Mouse (Mus musculus) heart, embryonic 16.5 days (tissue): ENCODE measurements at regions not wholly inside any gene's neighbourhood (a gene's known extent, or its start where the extent isn't known, plus 50 kb on each side); places are given as distances from the start of the nearest gene placed in this dataset.
A peak's percentile ranks its signal among the peaks of the same experiment; 100 is the strongest.

Experiments
- ATAC-seq: fragments of 200-750 bp; cut with Nextera tagmentation; replicated peaks from 2 replicates; pipeline ENCODE4 v1.8.0; 2017; ENCODE audit warnings: moderate number of reproducible peaks; ENCODE audit not compliant: insufficient read depth, low FRiP score; ENCODE audit errors: extremely low read depth
- H3K27ac ChIP-seq: fragments of 300-500 bp; sonication (generic); 2 replicates; pipeline ENCODE4 v1.5.1; 2014; ENCODE audit warnings: mild to moderate bottlenecking, low read length, control low read depth, moderate library complexity
- H3K27me3 ChIP-seq: fragments of 300-500 bp; sonication (generic); 2 replicates; pipeline ENCODE4 v1.6.1; 2014; ENCODE audit warnings: low read length, mixed read lengths; ENCODE audit not compliant: control insufficient read depth, insufficient read depth
- H3K36me3 ChIP-seq: fragments of 300-500 bp; sonication (generic); 2 replicates; pipeline ENCODE4 v1.6.1; 2014; ENCODE audit not compliant: control insufficient read depth, insufficient read depth
- H3K4me1 ChIP-seq: fragments of 300-500 bp; sonication (generic); 2 replicates; pipeline ENCODE4 v1.6.1; 2014; ENCODE audit warnings: low read length, mixed read lengths; ENCODE audit not compliant: control insufficient read depth, insufficient read depth
- H3K4me2 ChIP-seq: fragments of 300-500 bp; sonication (generic); 2 replicates; pipeline ENCODE4 v1.6.1; 2014; ENCODE audit warnings: low read depth, mild to moderate bottlenecking, control low read depth, low read length
- H3K4me3 ChIP-seq: fragments of 300-500 bp; sonication (generic); 2 replicates; pipeline ENCODE4 v1.5.1; 2014; ENCODE audit warnings: mild to moderate bottlenecking, control low read depth, low read length
- H3K9ac ChIP-seq: fragments of 300-500 bp; sonication (generic); 2 replicates; pipeline ENCODE4 v1.6.1; 2014; ENCODE audit warnings: low read length, control low read depth
- H3K9me3 ChIP-seq: fragments of 300-500 bp; sonication (generic); replicated peaks from 2 replicates; pipeline ENCODE4 v1.6.1; 2016; ENCODE audit warnings: low read length; ENCODE audit not compliant: control insufficient read depth
- WGBS: fragments of 180-500 bp; shearing (Covaris S2); extraction: QIAGEN DNeasy Blood & Tissue Kit; methylation state at CpG from one replicate; pipeline ENCODE4 v1.1.7; 2014; 5-methylcytosine and 5-hydroxymethylcytosine counted together

DNA sequence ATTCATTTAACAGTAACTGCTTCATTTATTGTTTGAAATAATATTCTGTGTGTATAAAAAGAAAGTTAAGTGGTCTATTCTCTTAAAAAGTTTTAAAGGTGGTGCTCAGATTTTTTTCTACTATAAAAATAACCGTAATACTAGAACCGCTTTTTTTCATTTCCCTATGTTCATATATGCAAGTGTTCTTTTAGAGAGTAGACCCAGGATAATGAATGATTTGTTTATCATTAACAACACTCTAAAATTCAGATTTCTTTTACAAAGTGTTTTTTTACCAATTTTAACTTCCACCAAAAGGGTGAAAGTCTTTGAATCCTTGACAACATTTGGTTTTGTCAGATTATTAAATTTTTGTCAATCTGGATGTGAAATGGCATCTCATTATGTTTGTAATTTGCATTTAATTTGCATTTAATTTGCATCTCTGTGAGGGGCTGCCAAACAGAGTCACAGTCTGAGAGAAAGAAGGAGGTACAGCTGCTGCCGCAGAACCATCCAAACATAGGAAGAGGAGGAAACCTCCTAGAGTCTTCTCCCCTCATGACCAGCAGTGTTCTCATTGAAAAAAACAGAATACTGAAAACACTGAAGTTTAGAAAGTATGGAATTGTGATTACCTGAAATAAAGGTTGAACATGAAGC lies 310.4 kb upstream of the Robo1 start:
- Histone ChIP-seq H3K27me3 (no peaks in the 10 kb centered on the region), H3K4me2 (no peak overlapping the region), H3K9ac (no peak overlapping the region), H3K27ac (no peak overlapping the region), H3K4me1 (no peaks in the 10 kb centered on the region), H3K36me3 (no peaks in the 10 kb centered on the region), H3K9me3 (no peaks in the 10 kb centered on the region), H3K4me3 (no peak overlapping the region)
- WGBS: 89% methylated on average over 3 of the region's 3 CpGs
- no peak for ATAC-seq

DNA sequence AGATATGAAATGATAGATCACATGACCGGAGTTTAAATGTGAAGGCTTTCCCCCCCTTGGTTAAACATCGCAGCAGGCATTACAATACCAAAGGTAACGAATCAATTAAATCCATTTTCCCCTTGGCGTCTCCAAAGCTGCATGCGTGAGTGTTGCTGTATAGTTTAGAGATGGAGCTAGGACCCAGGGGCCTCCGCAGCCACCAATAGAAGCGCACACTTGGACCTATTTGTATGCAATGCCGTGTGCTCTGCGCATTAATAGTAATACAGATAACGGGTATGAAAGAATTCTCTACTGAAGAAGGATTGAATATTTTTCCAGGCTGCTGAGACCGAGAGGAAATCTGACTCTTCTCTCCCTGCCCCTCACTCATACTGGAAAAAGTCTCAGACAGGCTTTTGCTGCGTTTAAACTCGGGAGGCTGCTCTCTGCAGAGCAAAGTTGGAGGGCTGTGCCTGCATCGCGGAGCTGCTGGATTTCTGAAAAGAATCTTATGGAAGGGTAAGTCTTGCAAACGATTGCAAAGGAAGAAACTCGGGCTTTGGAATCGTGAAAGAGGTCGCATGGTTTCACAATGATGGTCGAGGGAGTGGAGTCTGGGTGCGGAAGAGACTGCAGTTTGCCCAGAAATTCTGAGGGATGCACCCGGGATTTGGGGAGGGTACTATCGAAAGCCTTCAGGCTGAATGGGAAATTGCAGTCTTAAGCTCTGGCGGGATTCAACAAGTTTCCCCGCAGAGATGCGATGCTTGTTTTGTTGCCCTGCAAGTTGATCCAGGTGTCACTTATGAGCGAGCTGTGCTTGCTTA lies 280.5 kb upstream of the Robo1 start:
- H3K4me1 ChIP-seq: peaks cover 12% of the 10 kb centered on the region
- H3K36me3 ChIP-seq: no peaks in the 10 kb centered on the region
- ATAC-seq: 0 out of 2 replicates have a peak, but pooled peaks have one; percentile 52
- WGBS: 4% methylated on average over 27 of the region's 27 CpGs
- H3K9me3 ChIP-seq: no peaks in the 10 kb centered on the region
- no peak overlapping the region for H3K27ac ChIP-seq
- peak overlapping the region; percentile 60 for H3K4me3 ChIP-seq
- H3K27me3 ChIP-seq: peaks cover 17% of the 10 kb centered on the region
- H3K4me2 ChIP-seq: peak overlapping the region; percentile 95
- H3K9ac ChIP-seq: no peak overlapping the region; the same call in 1 of the 2 replicates

- Histone ChIP-seq H3K27me3 (peaks cover 17% of the 10 kb centered on the region), H3K4me2 (peak overlapping the region; percentile 95), H3K27ac (no peak overlapping the region), H3K9me3 (no peaks in the 10 kb centered on the region), H3K4me1 (peaks cover 12% of the 10 kb centered on the region), H3K36me3 (no peaks in the 10 kb centered on the region), H3K9ac (peak overlapping the region; percentile 12; the same call in 1 of the 2 replicates), H3K4me3 (peak overlapping the region; percentile 60)
- WGBS: 7% methylated on average over 6 of the region's 6 CpGs
- ATAC-seq: no peak
These were observed 279.9 kb upstream of the Robo1 start for GRCm38 (mm10) chr16:72028216-72028610.

DNA sequence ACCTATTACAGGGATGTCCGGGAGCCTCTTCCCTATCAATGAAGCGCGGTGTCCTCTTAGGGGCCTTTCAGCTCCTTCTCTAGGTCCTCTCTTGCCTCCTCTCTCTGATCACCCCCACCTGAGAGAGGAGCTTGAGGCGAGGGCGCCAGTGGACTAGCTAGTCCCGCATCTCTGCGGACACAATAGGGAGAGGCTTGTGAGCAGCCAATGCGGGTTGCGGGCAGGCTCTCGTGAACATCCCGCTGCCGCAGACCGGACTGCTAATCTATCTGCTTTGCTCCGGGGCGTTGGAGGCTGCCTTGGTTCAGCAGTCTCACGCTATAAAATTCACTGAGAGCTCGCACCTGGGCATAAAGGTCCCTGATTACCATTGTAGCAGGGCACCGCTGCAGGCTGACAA lies 279.3 kb upstream of the Robo1 start:
- under 1% methylated on average over 18 of the region's 18 CpGs for WGBS
- H3K9ac ChIP-seq: peak overlapping the region; percentile 59
- H3K4me2 ChIP-seq: peak overlapping the region; percentile 95

GRCm38 (mm10) chr16:72029273-72029672 lies 278.8 kb upstream of the Robo1 start:
- Histone ChIP-seq H3K9ac (no peak overlapping the region), H3K9me3 (no peaks in the 10 kb centered on the region), H3K27me3 (peaks cover 17% of the 10 kb centered on the region), H3K4me2 (peak overlapping the region; percentile 95), H3K4me1 (peaks cover 12% of the 10 kb centered on the region), H3K4me3 (peak overlapping the region; percentile 60), H3K27ac (no peak overlapping the region), H3K36me3 (no peaks in the 10 kb centered on the region)
- WGBS: 5% methylated on average over 4 of the region's 4 CpGs
- ATAC-seq: no peak

More for the DNA sequence above, 279.3 kb upstream of the Robo1 start:
- no peak overlapping the region for H3K27ac ChIP-seq
- H3K36me3 ChIP-seq: no peaks in the 10 kb centered on the region
- ATAC-seq: no peak
- H3K4me3 ChIP-seq: peak overlapping the region; percentile 60
- peaks cover 12% of the 10 kb centered on the region for H3K4me1 ChIP-seq
- H3K9me3 ChIP-seq: no peaks in the 10 kb centered on the region
- peaks cover 17% of the 10 kb centered on the region for H3K27me3 ChIP-seq

- no peaks in the 10 kb centered on the region for H3K27me3 ChIP-seq
- 83% methylated on average over 1 of the region's 1 CpGs for WGBS
- ATAC-seq: no peak
- H3K4me1 ChIP-seq: no peaks in the 10 kb centered on the region
- no peak overlapping the region for H3K9ac ChIP-seq
- no peaks in the 10 kb centered on the region for H3K9me3 ChIP-seq
- H3K27ac ChIP-seq: no peak overlapping the region
- H3K36me3 ChIP-seq: no peaks in the 10 kb centered on the region
- H3K4me3 ChIP-seq: no peak overlapping the region
- no peak overlapping the region for H3K4me2 ChIP-seq
These were observed 239.9 kb upstream of the Robo1 start for GRCm38 (mm10) chr16:72068254-72068653.

DNA sequence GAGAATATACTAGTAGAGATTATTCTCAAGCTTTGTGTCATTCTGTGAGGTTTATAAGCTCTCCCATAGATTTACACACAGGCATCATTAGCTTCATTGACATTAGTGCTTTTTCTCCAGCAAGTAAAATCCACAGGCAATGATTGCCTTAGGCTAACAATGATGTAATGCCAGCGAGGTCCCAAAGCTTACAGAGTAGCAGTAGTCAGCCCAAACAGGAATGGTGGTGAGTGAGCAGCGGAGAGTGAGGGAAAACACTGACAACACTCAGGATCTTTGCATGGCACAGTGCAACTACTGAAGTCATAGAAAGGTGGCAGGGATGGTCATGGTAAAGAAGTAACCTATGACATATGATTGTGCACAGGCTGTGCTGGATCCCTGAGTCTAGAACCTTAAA lies 238.5 kb upstream of the Robo1 start:
- Histone ChIP-seq H3K4me1 (no peaks in the 10 kb centered on the region), H3K9me3 (no peaks in the 10 kb centered on the region), H3K4me3 (no peak overlapping the region), H3K27me3 (no peaks in the 10 kb centered on the region), H3K9ac (no peak overlapping the region), H3K27ac (no peak overlapping the region), H3K36me3 (no peaks in the 10 kb centered on the region), H3K4me2 (no peak overlapping the region)
- ATAC-seq: no peak
- 56% methylated on average over 2 of the region's 2 CpGs for WGBS

DNA sequence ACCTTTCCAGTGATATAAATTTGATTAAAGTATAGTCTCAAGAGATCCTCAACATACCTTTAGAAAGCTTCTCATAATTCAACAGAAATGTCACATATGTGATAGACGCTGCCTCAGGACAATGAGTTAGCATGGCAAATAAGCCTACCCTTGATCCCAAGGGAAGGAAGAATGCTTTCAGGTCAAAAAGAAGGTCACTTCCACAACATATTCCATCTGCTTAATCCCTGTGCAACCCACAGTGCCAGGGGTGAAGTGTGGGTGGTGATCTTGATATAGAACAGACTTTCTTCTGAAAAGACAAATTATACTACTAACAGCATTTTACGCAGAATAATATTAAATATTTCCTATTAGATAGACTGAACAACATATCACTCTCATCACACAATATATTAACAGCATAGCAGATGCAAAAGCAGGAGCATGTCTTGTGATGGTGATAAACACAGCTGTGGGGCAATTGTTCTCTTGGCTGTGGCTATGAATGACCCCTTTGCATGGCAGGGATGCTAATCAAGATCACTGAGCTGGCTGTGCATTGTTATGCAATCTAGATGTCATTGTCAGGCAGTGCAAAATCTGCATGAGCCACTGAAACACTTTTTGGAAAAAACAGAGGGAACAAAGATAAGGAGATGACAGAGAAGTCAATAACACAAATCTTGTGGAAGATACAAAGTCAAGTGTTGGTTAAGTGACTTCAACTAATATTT lies 236.2 kb upstream of the Robo1 start:
- Histone ChIP-seq H3K9me3 (no peaks in the 10 kb centered on the region), H3K27ac (no peak overlapping the region)
- 80% methylated on average over 2 of the region's 2 CpGs for WGBS

DNA sequence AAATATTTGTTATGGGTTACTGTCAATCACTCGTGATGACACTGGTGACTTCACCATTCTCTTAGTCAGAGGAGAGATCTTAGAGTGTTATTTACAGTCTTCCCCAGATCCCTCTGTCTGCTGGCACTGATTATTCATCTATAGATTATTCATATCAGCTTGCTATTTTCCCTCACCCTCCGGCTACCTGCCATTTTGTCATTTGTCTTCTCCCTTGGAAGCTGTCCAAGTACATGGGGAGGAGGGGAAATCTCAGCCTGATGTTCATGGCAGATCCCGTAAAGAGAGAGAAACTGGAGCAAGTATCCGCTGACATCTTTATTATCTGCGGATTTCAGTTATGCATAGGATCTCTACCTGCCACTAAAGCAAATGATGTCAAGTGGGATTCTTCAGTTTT lies 222.9 kb upstream of the Robo1 start:
- H3K4me3 ChIP-seq: no peak overlapping the region
- WGBS: 72% methylated on average over 5 of the region's 5 CpGs
- no peak for ATAC-seq
- no peaks in the 10 kb centered on the region for H3K9me3 ChIP-seq
- H3K27ac ChIP-seq: no peak overlapping the region
- H3K27me3 ChIP-seq: no peaks in the 10 kb centered on the region
- H3K4me2 ChIP-seq: no peak overlapping the region
- no peak overlapping the region for H3K9ac ChIP-seq
- H3K36me3 ChIP-seq: no peaks in the 10 kb centered on the region
- H3K4me1 ChIP-seq: no peaks in the 10 kb centered on the region

More for the DNA sequence above, 236.2 kb upstream of the Robo1 start:
- Histone ChIP-seq H3K27me3 (no peaks in the 10 kb centered on the region), H3K4me2 (no peak overlapping the region), H3K9ac (no peak overlapping the region), H3K4me3 (no peak overlapping the region), H3K36me3 (no peaks in the 10 kb centered on the region), H3K4me1 (no peaks in the 10 kb centered on the region)
- no peak for ATAC-seq
